Mouse (Mus musculus) cerebellum, adult 9-10 months (tissue): Measurements from ENCODE around the gene Psat1.

ENCODE experiments used
- DNase-seq: peaks from one replicate; pipeline ENCODE4 v3.0.0; 2022

Psat1 gene

GRCm38 (mm10) chr19:15855379-15855778, 91.8 kb downstream of the Psat1 start:
- no peak for DNase-seq
